Mouse (Mus musculus) inflammation-experienced regulatory T-cells, adult 6 months (primary cell): Measurements from ENCODE around the gene Cd244a. TPM values are rescaled to one million over a fixed set of nuclear protein-coding genes. Genes with fewer than 3 reads are reported as not detected.

Experiments used
- ATAC-seq: one replicate; pipeline ENCODE4 v1.8.0; 2017
- polyA plus RNA-seq, 3 experiments: library from polyadenylated mRNA; unstranded; fragments of 100-300 nt; shearing (Covaris generic); gene quantifications; one replicate each; pipeline ENCODE4 v1.2.1; 2017

The Cd244a gene
- 1 to 10 TPM in 1 of 3 experiments, under 1 TPM in 1, not detected in 1; 0.20 to 1.6 TPM for polyA plus RNA-seq

DNA sequence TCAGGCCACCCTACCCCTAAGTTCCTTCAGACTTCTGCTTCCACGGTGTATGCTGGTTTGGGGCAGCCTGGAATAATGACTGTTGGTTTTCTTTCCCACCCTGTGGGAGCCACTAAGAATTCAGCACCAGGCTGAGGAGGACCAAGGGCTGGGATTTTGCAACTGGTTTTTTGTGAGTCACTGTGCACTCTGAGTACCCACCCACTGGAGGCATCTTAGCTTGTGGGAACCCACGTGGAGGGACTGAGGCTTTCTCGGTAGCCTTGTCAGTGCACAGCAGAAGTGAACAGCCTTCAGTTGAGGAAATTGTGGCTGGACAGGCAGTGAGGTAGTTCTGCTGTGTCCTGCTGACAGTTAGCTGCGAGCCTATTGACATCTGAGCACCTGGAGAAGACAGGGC is at the start of gene Cd244a:
Gene Cd244a, plus strand, starts transcription at position 296 of the 400 bp plus-strand sequence.
- ATAC-seq, result no peak

DNA sequence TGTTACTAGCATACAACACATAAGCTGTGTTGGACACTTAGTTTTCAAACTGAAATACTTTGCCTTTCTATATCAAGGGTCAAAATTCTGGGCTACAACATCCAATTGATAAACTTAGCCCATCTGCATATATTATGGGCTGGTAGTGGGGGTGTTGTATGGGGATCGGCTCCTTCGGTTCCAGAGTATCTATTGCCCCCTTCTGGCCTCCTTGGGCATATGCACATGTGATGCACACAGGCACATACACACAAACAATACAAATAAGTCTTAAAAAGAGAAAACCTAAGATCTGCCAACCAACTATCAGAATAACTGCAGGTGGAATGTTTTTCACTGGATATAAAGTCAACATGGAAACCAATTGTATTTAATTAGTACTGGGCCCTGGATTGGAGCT is 45.8 kb upstream of the Cd244a start:
- ATAC-seq, result no peak

DNA sequence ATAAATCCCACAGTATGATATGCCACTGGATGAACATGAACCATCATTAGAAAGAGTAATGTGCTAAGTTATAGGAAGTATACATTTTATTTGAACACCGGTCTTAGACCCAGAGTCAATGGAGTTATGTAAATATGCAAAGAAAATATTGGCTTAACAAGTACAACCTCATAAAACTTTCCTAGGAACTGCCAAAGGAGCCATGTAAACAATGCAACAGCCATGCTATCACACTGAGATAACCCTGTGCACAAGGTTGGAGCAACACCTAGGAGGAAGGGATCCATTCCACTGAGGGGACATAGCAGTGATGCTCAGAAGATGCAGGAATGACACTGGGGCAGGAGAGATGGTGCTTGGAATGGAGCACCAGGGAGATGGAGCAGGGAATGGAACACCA is 45.2 kb upstream of the Cd244a start:
- ATAC-seq, result no peak

DNA sequence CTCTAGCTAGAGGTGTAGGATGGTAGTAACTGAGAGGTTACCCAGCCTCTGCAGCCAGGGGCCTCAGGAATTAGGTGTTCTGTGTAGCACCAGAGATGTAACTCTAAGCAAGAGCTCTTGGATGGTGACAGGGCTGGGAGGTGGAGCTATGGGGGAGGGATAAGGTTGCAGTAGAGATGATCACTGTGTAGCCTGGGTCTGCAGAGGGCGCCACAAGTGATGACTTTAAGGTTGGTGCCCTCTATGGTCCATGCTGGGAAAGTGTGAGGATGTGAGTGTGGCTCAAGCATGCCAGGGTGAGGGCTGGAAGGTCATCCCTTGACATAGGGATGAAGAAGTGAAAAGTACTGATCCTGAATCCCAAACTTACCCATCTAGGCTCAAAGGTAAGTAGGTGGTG is 44.0 kb upstream of the Cd244a start:
- ATAC-seq, result no peak

DNA sequence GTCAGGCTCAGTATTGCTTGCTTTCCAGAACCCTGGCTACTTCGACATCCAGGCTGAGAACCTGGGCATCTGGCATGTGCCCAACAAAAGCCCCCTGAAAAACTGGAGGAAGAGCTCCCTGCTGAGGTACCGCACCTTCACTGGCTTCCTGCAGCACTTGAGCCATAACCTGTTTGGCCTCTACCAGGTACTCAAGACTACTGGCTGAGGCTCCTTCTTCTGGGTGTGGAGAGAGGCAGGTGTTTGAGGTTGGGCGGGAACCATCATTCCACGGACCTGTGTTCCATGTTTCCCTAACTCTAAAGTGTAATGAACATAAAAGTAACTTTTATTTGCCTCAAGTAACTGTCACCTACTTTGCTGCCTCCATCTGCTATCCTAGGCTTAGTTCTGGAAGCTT is 43.4 kb upstream of the Cd244a start:
- no peak for ATAC-seq

DNA sequence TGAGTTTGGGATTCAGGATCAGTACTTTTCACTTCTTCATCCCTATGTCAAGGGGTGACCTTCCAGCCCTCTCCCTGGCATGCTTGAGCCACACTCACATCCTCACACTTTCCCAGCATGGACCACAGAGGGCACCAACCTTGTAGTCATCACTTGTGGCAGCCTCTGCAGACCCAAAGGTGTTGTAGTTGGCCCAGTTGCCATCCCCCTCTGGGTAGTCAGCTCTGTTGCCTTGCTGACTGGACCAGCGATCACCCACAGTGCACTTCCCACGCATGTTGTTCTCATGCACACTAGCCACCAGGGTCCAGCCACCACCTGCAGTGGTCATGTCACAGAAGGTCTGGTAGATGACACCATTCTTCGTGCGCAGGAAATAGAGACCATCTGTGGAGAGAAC is 27.6 kb upstream of the Cd244a start:
- no peak for ATAC-seq

DNA sequence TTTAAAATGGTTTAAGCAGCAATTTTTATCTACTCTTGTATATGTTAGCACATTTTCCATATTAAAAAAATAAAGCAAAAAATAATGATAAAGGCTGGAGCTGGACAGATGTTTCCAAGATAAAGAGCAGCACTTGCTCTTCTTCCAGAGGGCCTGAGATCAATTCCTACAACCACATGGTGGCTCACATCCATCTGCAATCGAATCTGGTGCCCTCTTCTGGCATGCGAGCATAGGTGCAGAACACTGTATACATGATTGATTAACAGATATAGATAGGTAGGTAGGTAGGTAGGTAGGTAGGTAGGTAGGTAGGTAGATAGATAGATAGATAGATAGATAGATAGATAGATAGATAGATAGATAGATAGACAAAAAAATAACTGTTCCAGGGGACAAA is 26.2 kb upstream of the Cd244a start:
- ATAC-seq, result no peak

DNA sequence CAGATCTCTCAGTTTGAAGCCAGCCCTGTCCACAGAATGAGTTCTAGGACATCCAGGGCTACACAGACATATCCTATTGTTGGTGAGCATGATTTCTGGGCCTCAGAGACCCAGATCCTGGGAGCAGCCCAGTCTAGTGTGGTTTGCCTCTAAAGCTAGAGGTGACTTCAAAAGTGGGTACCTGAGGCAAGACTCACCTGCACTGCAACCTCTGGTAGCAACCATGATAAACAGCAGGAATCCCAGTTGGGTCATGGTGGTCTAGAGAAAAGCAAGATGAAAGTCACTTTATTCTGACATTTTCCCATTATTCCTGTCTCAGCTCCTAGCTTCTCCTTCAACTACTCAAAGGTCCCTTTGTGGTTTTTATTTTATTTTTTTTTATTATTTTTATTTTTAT is 24.4 kb upstream of the Cd244a start:
- ATAC-seq, result no peak

DNA sequence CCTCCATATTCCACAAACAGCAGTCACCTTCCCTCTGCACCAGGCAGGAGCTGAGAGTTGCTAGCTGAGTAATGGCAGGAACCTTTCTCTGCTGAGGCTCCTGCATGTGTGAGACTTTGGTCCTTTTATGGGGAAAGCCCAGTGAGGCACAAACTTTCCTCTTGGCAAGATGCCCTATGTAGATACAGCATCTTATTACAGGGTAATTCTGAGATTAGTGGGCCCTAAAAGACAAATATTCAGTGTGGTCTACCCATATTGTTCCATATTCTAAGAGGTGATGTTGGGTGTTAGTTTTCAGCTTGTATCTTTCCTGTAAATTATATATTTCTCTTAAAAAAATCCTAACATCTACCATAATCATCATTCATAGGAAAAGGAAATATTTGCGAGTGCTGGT is 23.8 kb upstream of the Cd244a start, which contains the start of gene Itln1:
Gene Itln1, minus strand, starts transcription at position 101 of the 400 bp plus-strand sequence.
- ATAC-seq, result no peak

DNA sequence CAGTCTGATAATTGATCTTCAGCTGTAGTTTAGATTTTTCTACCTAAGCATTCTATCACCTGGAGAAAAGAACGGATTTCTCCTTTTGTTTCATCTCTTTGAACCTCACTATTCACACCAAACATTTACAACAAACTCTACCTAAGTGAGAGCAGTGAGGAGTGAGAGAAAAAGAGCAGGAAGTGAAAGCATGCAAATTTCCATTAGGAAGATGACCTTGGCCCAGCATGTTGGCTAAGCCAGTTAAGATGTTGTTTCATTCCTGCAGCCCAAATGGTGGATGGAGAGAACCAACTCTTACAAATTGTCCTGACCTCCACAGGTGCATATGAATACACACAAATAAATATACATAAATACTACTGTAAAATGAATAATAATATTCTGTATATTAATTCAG is 18.3 kb upstream of the Cd244a start:
- no peak for ATAC-seq

DNA sequence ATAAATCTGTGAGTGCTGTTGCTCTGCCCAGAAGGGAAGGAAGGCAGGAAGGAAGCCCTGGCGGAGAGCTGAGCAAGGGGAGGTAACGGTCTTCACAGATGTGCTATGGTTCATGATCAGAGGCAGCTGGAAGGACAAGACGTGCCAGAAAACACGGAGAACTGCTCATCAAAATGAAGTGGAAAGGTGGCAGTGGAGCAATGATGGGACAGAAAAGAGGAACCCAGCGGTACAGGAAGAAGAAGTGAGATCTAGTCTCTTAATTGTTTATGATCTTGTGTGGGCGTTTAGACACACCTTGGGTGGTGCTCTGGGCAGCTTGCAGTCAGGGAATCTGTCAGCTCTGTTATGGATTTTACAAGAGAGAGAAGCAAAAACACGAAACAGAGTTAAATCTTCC is 7.7 kb upstream of the Cd244a start:
- no peak for ATAC-seq

DNA sequence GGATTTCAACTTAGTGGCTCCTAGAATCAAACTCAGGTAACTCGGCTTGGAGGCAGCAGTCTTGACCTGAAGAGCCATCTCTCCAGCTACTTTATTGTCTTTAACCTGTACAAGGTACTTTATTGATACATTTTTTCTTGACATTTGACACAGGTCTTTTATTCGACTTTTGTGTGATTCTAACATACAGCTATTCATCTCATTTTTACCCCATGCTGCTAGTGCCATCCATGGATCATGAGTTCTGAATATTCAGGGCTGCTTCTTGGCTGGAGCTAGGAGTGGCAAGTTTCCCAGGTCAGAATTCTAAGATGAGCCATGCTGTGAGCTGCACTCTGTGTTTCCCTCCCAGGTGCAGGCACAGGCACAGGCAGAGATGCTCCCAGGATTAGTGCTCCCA is 6.8 kb upstream of the Cd244a start:
- no peak for ATAC-seq

DNA sequence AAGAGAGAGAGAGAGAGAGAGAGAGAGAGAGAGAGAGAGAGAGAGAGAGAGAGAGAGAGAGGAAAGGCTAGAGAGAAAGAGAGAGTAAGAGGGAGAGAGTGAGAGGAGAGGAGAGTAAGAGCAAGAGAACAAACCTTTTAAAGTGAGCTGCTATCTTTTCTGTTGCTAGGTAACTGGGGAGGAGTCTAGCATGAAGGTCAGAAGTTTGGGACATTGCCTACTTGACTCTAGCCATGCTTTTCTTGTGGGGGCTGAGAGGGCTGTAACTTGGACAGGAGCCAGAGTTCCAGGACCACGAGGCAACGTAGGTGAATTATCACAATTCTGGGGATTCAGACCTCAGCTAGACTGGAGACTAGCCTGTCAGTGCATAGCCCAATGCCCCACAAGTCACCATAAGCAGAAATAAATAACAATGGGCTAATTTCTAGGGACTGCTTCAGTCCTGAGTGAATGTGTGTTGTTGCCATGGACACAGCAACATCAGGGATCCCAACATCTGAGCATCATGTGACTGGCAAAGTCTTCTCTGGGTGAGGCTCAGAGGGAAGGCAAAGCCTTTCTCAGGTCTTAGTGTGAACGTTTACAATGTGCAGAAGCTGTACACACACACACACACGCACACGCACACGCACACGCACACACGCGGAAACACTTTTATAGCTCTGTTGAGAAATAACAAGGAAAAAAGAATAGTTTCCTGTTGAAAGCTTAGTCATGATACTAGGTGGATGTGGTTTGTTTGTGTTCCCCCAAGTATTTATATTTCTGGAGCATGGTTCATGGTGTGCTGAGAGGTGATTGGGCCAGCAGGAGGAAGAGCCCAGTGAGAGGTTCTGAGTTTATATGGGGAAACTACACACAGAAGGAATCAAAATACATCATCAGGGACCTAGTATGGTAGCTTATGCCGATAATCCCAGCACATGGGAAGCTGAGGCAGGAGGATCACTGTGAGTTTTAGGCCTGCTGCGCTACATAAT is 5.3 kb upstream of the Cd244a start:
- ATAC-seq, result no peak

DNA sequence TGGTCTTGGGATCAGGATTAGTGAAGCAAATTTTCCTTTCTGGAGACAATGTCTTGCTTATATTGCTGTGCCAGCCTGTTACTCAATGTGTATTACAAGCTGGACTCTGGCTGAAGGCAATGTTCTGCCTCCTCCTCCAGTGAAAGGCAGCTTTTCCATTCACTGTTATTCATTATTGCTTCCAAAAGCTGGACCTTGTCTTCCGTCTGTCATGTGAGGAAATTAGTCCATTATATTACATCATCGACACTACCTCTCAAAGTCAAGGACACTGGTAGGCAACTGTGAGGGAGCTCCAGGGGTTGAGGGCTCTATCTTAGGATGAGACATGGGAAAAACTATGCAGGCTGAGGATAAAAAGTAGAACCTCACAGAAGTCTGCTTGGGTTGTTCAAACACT is 2.6 kb upstream of the Cd244a start:
- no peak for ATAC-seq

DNA sequence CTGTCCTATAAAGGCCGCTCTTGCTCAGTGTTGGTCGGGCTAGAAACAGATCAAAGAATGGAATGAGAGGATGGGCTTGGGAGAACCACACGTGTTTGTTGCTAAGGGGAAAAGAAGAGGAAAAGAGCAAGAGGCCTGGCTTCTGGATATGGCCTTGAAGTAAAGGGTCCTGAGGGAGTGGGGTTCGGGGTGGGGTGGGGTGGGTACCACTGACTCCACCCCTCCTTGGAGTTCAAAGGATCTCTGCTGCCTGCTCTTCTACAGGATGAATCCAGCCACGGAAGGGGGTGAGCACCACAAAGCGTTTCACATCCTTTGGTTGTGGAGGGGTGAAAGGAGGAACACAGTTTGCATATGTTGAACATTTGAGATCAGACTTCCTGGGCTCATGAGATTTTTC is 586 bp upstream of the Cd244a start:
- ATAC-seq, result no peak

DNA sequence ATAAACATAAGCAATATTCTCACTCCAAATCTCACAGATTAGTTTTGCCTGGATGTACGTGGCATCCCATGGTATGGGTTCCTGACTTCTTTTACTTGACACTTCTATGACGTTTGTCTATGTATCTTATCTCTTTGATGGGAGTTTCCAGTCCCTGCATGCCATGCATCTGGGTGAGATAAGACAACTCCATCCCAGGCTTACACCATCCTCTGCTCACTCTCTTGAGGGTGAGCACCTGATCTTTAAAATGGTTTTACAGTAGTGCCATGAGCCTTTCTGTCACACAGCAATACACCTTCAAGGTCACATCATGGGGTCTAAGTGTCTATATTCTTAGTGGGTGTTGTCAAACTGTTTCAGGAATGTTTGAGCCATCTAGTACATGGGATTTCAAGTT is 1.3 kb downstream of the Cd244a start:
- no peak for ATAC-seq

DNA sequence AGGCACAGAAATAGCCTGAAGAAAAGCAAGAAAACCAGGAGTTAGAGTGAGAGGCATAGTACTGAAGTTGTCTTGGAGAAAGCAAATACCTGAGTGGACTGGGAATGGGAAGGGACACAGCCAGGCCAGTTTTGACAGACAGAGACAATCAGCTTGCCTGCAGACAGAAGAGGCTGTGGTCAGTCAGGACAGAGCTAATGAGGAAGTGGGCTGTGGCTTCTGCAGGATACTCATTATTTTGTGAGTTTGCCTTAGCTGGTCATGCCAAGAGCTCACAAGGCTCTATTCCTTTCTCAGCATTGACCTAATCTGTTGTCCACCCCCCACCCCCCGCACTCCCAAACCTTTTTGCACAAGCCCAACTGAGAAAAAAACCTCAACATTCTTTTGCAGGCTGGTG is 2.2 kb downstream of the Cd244a start:
- ATAC-seq, result no peak

DNA sequence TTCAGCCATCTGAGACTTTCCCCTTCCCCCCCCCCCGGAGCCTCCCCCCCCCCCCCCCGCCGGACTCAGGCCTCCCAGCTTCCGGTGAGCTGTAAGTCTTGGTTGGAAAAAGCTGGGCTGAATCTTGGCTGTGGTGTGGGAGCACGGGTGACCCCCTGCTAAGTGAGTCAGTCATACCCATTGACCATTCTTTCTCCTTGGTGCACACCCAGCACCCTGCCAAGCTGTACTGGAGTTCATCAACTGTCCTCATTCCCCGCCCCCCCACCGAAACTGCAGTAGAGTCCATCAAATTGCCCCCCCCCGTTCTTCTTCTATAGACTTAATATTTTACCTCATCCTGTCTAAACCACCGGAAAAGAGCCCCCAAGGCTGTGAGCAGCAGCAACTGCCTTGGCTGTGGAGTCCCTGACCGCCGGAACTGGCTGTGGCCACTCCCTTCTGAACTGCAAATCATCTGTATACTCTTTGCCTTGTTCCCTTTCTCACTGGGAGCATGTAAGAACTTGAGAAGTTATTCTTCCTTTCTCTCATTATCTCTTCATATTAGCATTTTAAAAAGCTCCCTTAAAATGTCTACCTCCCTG is 2.7 kb downstream of the Cd244a start:
- no peak for ATAC-seq

DNA sequence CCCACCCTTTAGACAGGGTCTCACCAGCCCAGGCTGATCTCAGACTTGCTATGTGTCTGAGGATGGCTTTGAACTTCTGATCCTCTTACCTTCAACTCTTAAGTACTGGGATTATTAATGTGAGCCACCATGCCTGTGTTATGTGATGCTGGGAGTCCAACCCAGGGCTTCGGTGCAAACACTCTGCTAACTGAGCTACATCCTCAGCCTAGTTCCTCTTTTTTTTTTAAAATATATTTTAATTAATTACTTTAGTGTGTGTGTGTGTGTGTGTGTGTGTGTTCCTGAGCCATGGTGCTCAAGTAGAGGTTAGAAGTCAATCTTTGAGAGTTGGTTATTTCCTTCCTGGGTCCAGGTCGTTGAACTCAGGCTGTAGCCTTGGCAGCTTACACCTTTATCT is 4.0 kb downstream of the Cd244a start:
- no peak for ATAC-seq

DNA sequence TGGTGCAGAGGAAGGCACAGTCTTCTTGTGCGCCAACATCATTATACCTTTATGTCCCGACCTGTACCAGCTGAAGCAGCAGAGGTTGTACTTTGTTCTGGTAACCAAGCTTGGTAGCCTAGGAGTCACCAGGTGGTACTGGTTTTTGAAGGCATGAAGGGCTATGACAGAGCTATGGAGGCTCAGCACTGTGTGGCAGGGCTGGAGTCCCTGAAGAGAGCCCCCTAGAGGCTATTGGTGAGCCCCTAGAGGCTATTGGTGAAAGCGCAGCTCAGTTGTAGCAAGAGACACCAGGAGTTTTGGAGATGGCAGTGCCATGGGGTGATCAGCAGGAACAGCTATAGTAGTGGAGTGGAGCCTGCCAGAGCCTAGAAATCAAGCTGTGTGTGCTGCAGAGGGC is 5.3 kb downstream of the Cd244a start:
- ATAC-seq, result peak; percentile 68

DNA sequence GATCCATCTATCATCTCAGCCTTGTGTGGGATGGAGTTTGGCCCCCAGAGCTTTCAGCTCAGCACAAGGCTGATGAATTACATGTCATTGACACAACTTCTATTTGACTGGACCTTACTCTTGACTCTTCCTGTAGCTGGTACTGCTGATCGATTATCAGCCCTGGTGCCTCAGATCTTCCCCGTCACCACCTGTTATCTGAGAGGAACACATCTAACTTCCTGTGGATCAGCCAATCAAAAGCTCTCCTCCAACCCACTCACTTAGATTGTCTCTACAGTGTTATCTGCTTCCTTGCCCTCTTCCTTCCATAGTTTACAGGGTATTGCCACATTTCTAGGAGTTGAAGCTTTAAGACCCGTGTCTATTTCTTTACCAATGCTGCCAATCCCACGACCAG is 6.9 kb downstream of the Cd244a start:
- ATAC-seq, result peak; percentile 57

DNA sequence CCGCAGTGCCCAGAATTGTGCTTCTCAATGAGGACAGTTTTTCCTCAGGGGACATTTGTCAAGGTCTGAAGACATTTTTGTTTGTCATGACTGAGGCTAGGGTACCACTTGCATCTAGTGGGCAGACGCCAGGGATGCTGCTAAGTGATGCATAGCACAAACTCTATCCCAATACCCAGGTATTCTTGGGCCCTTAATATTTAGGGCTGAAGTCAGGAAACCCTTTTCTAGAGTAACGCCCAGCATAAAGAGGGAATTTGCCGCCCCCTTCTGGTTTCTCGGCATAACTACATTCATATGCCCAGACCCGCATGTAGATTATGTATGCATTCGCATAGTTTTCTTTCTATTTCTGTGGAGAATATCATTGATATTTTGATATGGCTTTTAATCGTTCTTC is 7.8 kb downstream of the Cd244a start:
- peak; percentile 77 for ATAC-seq

DNA sequence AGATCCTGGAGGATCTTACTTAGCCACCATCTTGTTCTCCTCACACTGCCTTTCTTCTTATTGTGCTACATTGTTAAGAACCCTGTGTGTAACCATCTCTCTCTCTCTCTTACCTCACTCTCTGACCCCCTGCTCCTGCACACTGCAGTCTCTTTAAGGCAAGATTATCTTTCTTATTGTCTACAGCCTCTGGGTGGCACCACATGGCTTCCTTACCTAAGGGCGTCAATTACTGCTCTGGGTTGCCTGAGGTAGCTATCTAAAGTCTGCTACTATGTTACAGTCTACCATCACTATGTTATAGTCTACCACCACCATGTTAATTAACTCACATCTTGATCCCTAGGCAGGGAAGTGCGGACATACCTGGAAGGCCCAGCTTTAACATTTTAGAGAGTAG is 9.4 kb downstream of the Cd244a start:
- ATAC-seq, result no peak

DNA sequence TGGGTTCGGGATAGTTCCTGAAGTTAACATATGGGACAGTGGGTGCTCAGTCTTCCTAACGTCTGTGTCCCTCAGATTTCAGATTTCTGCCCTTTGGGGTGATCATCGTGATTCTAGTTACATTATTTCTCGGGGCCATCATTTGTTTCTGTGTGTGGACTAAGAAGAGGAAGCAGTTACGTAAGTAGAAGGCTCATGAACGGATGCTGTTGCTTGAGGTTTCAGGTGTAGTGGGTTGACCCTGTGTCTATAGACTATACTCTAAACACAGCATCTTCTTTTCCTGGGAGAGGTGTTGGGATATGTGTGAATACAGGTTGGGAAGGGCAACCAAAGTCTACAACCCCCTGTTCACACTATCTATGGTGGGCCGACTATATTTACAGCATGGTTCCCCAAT is 18.2 kb downstream of the Cd244a start:
- ATAC-seq, result no peak
